Mouse (Mus musculus) heart, adult 2 months (tissue): ENCODE data around the gene Trpc3.

Experiments
- CTCF ChIP-seq: fragments of 200-600 bp; IDR thresholded peaks from 2 replicates; pipeline ENCODE4 v1.8.1; 2022; ENCODE audit warnings: antibody characterized with exemption, mild to moderate bottlenecking, moderate library complexity
- EP300 ChIP-seq: fragments of 200-500 bp; IDR thresholded peaks from 2 replicates; pipeline ENCODE4 v1.6.1; 2011; ENCODE audit warnings: low read depth, low read length, control low read depth; ENCODE audit not compliant: insufficient read depth

DNA sequence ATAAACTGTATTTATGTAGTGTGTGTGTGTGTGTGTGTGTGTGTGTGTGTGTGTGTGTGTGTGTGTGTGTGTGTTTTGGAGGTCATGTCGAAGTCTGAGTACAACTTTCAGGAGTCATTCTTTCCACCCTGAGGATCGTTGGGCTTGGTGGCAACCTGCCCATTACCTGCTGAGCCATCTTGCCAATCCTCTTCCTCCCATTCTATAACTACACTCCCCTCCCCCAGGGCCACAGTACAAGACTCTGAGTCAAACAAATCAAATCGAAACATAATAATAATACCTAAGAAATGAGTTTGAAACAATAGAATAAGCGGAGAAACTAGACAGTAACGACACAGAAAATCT lies 76.1 kb downstream of the Trpc3 start:
- TF ChIP-seq CTCF (no peak), EP300 (no peak)
